ENCODE assay signal across 20 mouse cellular contexts in the genomic region with DNA sequence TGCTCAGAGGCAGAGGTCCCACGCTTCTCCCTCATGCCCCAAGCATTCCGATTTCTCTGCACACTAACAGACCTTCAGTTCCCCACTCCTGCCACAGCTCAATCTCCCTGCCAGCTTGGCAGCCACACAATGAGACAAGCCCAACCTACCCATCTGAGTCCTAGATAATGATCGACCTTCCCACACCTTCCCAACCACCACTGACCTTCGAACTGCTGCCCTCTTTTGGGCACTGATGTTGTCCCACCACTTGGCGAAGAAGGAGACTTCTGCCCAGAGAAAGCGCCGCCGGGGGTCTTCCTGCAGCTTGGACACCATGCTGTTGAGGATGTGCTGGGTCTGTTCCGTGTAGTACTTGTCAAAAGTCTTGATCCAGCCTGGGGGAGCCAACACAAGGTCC. TPM values are rescaled to one million over a fixed set of nuclear protein-coding genes. Genes with fewer than 3 reads are reported as not detected.
A peak's percentile ranks its signal among the peaks of the same experiment; 100 is the strongest.
DNase-seq lines count a peak whose midpoint lies in the region; ATAC-seq and TF ChIP-seq lines count a peak whose summit lies in the region.
"Had no signal": no experiment of that assay in that cellular context is flagged by ENCODE, and none has a peak within 500 bp of the region (broad histone marks: within the 10 kb centered on the region; RNA-seq: fewer than 3 reads in every experiment).

No protein-coding gene starts in this region.

- H3K4me3 ChIP-seq in gastrocnemius, adult 2 months: no peak overlapping the region
- no peak overlapping the region for H3K4me3 ChIP-seq in heart, embryonic 14.5 days (ENCODE audit: control insufficient read depth in 1 of 2, insufficient read depth in 1 of 2, low read depth in 1 of 2, low read length in 2 of 2)
- no peak overlapping the region for H3K4me3 ChIP-seq in spleen, adult 2 months (ENCODE audit: extremely low read depth, insufficient read depth, insufficient read length)
- H3K4me3 ChIP-seq: embryonic facial prominence, embryonic 15.5 days; erythroblast, embryonic 14.5 days; forebrain, embryonic 10.5 days; hindbrain, embryonic 12.5 days had no signal

- H3K27ac ChIP-seq in gastrocnemius, adult 2 months: peak overlapping the region; percentile 93; the same call in 1 of the 2 replicates
- peak overlapping the region in 1 of 2 experiments; percentile 47; a peak in 1 of 4 replicates for H3K27ac ChIP-seq in heart, embryonic 14.5 days (replicated peaks in 1 of 2; ENCODE audit: control insufficient read depth in 1 of 2, insufficient read depth in 1 of 2, low read depth in 2 of 2, low read length in 2 of 2)
- H3K27ac ChIP-seq in spleen, adult 2 months (ENCODE audit: insufficient read depth, low read length): peak overlapping the region; percentile 78
- H3K27ac ChIP-seq: embryonic facial prominence, embryonic 15.5 days; forebrain, embryonic 10.5 days; hindbrain, embryonic 12.5 days had no signal

- peaks cover 10 to 20% of the 10 kb centered on the region in 2 experiments for H3K4me1 ChIP-seq in heart, embryonic 14.5 days (ENCODE audit: control insufficient read depth in 2 of 2, insufficient read depth in 2 of 2, low read length in 2 of 2)
- H3K4me1 ChIP-seq in spleen, adult 2 months (ENCODE audit: control insufficient read depth, insufficient read depth, insufficient read length): peaks cover 17% of the 10 kb centered on the region; the same call in 1 of the 2 replicates

- 0 out of 2 replicates have a peak, but pooled peaks cover 4% of the 10 kb centered on the region for H3K9me3 ChIP-seq in heart, embryonic 14.5 days (ENCODE audit: control insufficient read depth, low read length)
- H3K9me3 ChIP-seq: embryonic facial prominence, embryonic 15.5 days; forebrain, embryonic 10.5 days; hindbrain, embryonic 12.5 days had no signal

- H3K4me2 ChIP-seq in heart, embryonic 14.5 days (ENCODE audit: low read length): no peak overlapping the region
- H3K4me2 ChIP-seq: embryonic facial prominence, embryonic 15.5 days; hindbrain, embryonic 12.5 days had no signal

- 0 out of 2 replicates have a peak overlapping the region, but pooled peaks have one; percentile 30 for H3K9ac ChIP-seq in heart, embryonic 14.5 days (ENCODE audit: low read length)
- H3K9ac ChIP-seq: embryonic facial prominence, embryonic 15.5 days; hindbrain, embryonic 12.5 days had no signal

- TF ChIP-seq POLR2A in spleen, adult 2 months (IDR thresholded peaks at IDR 0.05; ENCODE audit: low read depth, low read length): no peak

- intact Hi-C loops in gastrocnemius, adult 2 months (cut with DNase I): no loop called here

- WGBS in heart, embryonic 14.5 days: 85% methylated on average over 9 of the region's 9 CpGs
- 91% methylated on average over 9 of the region's 9 CpGs for WGBS in spleen, adult 2 months

- H3K27me3 ChIP-seq in heart, embryonic 14.5 days (ENCODE audit: control insufficient read depth, insufficient read depth, low read length): no peaks in the 10 kb centered on the region
- no peaks in the 10 kb centered on the region for H3K27me3 ChIP-seq in spleen, adult 2 months (ENCODE audit: control insufficient read depth, insufficient read depth, low read length)
- H3K27me3 ChIP-seq: embryonic facial prominence, embryonic 15.5 days; hindbrain, embryonic 12.5 days; Patski had no signal

- peaks cover 50% of the 10 kb centered on the region for H3K36me3 ChIP-seq in heart, embryonic 14.5 days (ENCODE audit: control insufficient read depth, insufficient read depth, low read length)
- peaks cover 22% of the 10 kb centered on the region for H3K36me3 ChIP-seq in spleen, adult 2 months (ENCODE audit: control insufficient read depth, insufficient read depth, low read length)

- DNase-seq in gastrocnemius, adult 2 months: peak; percentile 17
- no peak for DNase-seq in gastrocnemius, adult 18-20 months (ENCODE audit: low spot score)
- DNase-seq in heart, adult 18-20 months: no peak
- no peak for DNase-seq in spleen, adult 2 months (ENCODE audit: low read depth in 1 of 2, low spot score in 2 of 2)
- DNase-seq in spleen, postnatal 14 days (ENCODE audit: low spot score in 2 of 2): no peak
- no peak for DNase-seq in ovary, adult 18-20 months (ENCODE audit: low spot score)
- DNase-seq: cerebellum, adult 2 months; cerebellum, postnatal 14 days; embryo, embryonic 11 days; gastrocnemius, postnatal 10 days; heart, postnatal 36 days had no signal

- TF ChIP-seq CTCF in gastrocnemius, adult 2 months (IDR thresholded peaks at IDR 0.05): no peak
- no peak for TF ChIP-seq CTCF in spleen, adult 2 months (IDR thresholded peaks at IDR 0.05; ENCODE audit: extremely low read depth, insufficient read depth, insufficient read length, insufficient replicate concordance)

- no peak for ATAC-seq in heart, embryonic 14.5 days (ENCODE audit: insufficient number of reproducible peaks, insufficient read depth, low FRiP score, low read depth)
- ATAC-seq: forebrain, embryonic 14.5 days; hindbrain, embryonic 16.5 days; intestine, postnatal 0 days; Patski had no signal

RNA-seq across cellular contexts. Expression of a gene that starts 3.2 kb away (rescaled TPM):
- 100 to 1,000 TPM; 111 to 161 TPM for total RNA-seq in gastrocnemius, adult 2 months (2021)
- 100 to 1,000 TPM; 132 to 136 TPM for total RNA-seq in gastrocnemius, adult 18-20 months (2021)
- polyA plus RNA-seq in heart, embryonic 14.5 days (2014; fragmentation: Nextera tagmentation; extraction: Ambion mirVana): 15.9 and 19.5 TPM in 2 replicates
- 10 to 100 TPM; 54.6 to 55.7 TPM for total RNA-seq in heart, adult 18-20 months (2021)
- 98.3 and 115 TPM in 2 replicates for polyA plus RNA-seq in spleen, adult 2 months (2012; rRNA removed)

RNA-seq across cellular contexts. Expression of a gene that starts 19.7 kb away (rescaled TPM):
- total RNA-seq in gastrocnemius, adult 2 months (2021): 1 to 10 TPM; 2.6 to 3.9 TPM
- 1 to 10 TPM; 2.0 to 3.5 TPM for total RNA-seq in gastrocnemius, adult 18-20 months (2021)
- polyA plus RNA-seq in heart, embryonic 14.5 days (2014; fragmentation: Nextera tagmentation; extraction: Ambion mirVana): 12.3 and 13.5 TPM in 2 replicates
- 10 to 100 TPM in 1 of 2 experiments, 1 to 10 TPM in 1; 9.9 to 11.4 TPM for total RNA-seq in heart, adult 18-20 months (2021)
- polyA plus RNA-seq in spleen, adult 2 months (2012; rRNA removed): 52.8 and 90.0 TPM in 2 replicates

RNA-seq across cellular contexts. Expression of a gene that starts 25.1 kb away (rescaled TPM):
- 10 to 100 TPM; 23.6 to 26.1 TPM for total RNA-seq in gastrocnemius, adult 2 months (2021)
- 10 to 100 TPM; 28.8 to 31.7 TPM for total RNA-seq in gastrocnemius, adult 18-20 months (2021)
- 18.2 and 23.1 TPM in 2 replicates for polyA plus RNA-seq in heart, embryonic 14.5 days (2014; fragmentation: Nextera tagmentation; extraction: Ambion mirVana)
- total RNA-seq in heart, adult 18-20 months (2021): 10 to 100 TPM; 32.4 to 35.5 TPM
- 15.5 and 17.8 TPM in 2 replicates for polyA plus RNA-seq in spleen, adult 2 months (2012; rRNA removed)

RNA-seq across cellular contexts. Expression of a gene that starts 27.2 kb away (rescaled TPM):
- total RNA-seq in gastrocnemius, adult 2 months (2021): 10 to 100 TPM; 12.3 to 12.7 TPM
- total RNA-seq in gastrocnemius, adult 18-20 months (2021): 10 to 100 TPM in 1 of 2 experiments, 1 to 10 TPM in 1; 9.9 to 10.1 TPM
- polyA plus RNA-seq in heart, embryonic 14.5 days (2014; fragmentation: Nextera tagmentation; extraction: Ambion mirVana): 11.2 and 12.0 TPM in 2 replicates
- 10 to 100 TPM; 15.8 to 16.0 TPM for total RNA-seq in heart, adult 18-20 months (2021)
- polyA plus RNA-seq in spleen, adult 2 months (2012; rRNA removed): 53.7 and 61.8 TPM in 2 replicates

RNA-seq across cellular contexts. Expression of a gene that starts 37.2 kb away (rescaled TPM):
- 10 to 100 TPM; 48.5 to 49.0 TPM for total RNA-seq in gastrocnemius, adult 2 months (2021)
- 10 to 100 TPM; 52.8 to 53.9 TPM for total RNA-seq in gastrocnemius, adult 18-20 months (2021)
- polyA plus RNA-seq in heart, embryonic 14.5 days (2014; fragmentation: Nextera tagmentation; extraction: Ambion mirVana): 17.9 and 25.2 TPM in 2 replicates
- 100 to 1,000 TPM; 103 to 114 TPM for total RNA-seq in heart, adult 18-20 months (2021)
- polyA plus RNA-seq in spleen, adult 2 months (2012; rRNA removed): 35.7 and 48.6 TPM in 2 replicates
